Mouse (Mus musculus) MEL (cell line): ENCODE results near the gene Rbm15.

ENCODE experiments used
- CHD1 ChIP-seq: IDR thresholded peaks from 2 replicates; pipeline ENCODE4 v1.6.1; 2012; ENCODE audit warnings: low read depth, mild to moderate bottlenecking, inconsistent platforms, low read length, improper control_type of control experiment
- CTCF ChIP-seq, 3 experiments: IDR thresholded peaks in 2 of 3; conservative IDR thresholded peaks in 1 of 3; 2 replicates each; pipeline ENCODE4 v1.5.1; 2011 to 2012; ENCODE audit warnings: low read length in 3 of 3, low read depth in 2 of 3, mild to moderate bottlenecking in 2 of 3, improper control_type of control experiment in 1 of 3, inconsistent platforms in 1 of 3, mixed read lengths in 1 of 3, moderate library complexity in 1 of 3; ENCODE audit not compliant: control insufficient read depth in 1 of 3, insufficient read depth in 1 of 3, poor library complexity in 1 of 3, severe bottlenecking in 1 of 3
- EP300 ChIP-seq, 2 experiments: IDR thresholded peaks; 2 replicates each; pipeline ENCODE4 v1.6.1; 2011; ENCODE audit warnings: improper control_type of control experiment in 2 of 2, low read length in 2 of 2, low read depth in 1 of 2, mild to moderate bottlenecking in 1 of 2
- ETS1 ChIP-seq: IDR thresholded peaks from 2 replicates; pipeline ENCODE4 v1.6.1; 2012; ENCODE audit warnings: low read depth, mild to moderate bottlenecking, inconsistent platforms, low read length, improper control_type of control experiment, moderate library complexity
- HCFC1 ChIP-seq: IDR thresholded peaks from 2 replicates; pipeline ENCODE4 v1.6.1; 2012; ENCODE audit warnings: low read depth, mild to moderate bottlenecking, inconsistent platforms, low read length, improper control_type of control experiment, moderate library complexity
- MAFK ChIP-seq: IDR thresholded peaks from 2 replicates; pipeline ENCODE4 v1.6.1; 2011; ENCODE audit warnings: low read depth, mild to moderate bottlenecking, low read length, improper control_type of control experiment, borderline replicate concordance
- MAX ChIP-seq: IDR thresholded peaks from 2 replicates; pipeline ENCODE4 v1.6.1; 2011; ENCODE audit warnings: low read length, improper control_type of control experiment
- NRF1 ChIP-seq: IDR thresholded peaks from 2 replicates; pipeline ENCODE4 v1.6.1; 2014; ENCODE audit warnings: low read depth, mild to moderate bottlenecking, inconsistent platforms, low read length, improper control_type of control experiment, moderate library complexity; ENCODE audit not compliant: poor library complexity, insufficient read depth, severe bottlenecking
- POLR2A ChIP-seq, 2 experiments: IDR thresholded peaks; 2 replicates each; pipeline ENCODE4 v1.6.1; 2011 to 2012; ENCODE audit warnings: low read length in 2 of 2, mild to moderate bottlenecking in 2 of 2, control low read depth in 1 of 2, improper control_type of control experiment in 1 of 2, low read depth in 1 of 2, moderate library complexity in 1 of 2; ENCODE audit not compliant: control insufficient read depth in 1 of 2, insufficient read depth in 1 of 2, poor library complexity in 1 of 2
- RCOR1 ChIP-seq: IDR thresholded peaks from 2 replicates; pipeline ENCODE4 v1.6.1; 2012; ENCODE audit warnings: low read depth, mild to moderate bottlenecking, inconsistent platforms, low read length, improper control_type of control experiment
- UBTF ChIP-seq: IDR thresholded peaks from 2 replicates; pipeline ENCODE4 v1.6.1; 2012; ENCODE audit warnings: low read depth, mild to moderate bottlenecking, inconsistent platforms, low read length, improper control_type of control experiment, moderate library complexity, borderline replicate concordance; ENCODE audit not compliant: insufficient read depth
- ZC3H11A ChIP-seq: IDR thresholded peaks from 2 replicates; pipeline ENCODE4 v1.6.1; 2012; ENCODE audit warnings: low read depth, mild to moderate bottlenecking, inconsistent platforms, low read length, improper control_type of control experiment
- ZKSCAN1 ChIP-seq: IDR thresholded peaks from 2 replicates; pipeline ENCODE4 v1.6.1; 2012; ENCODE audit warnings: low read depth, mild to moderate bottlenecking, inconsistent platforms, low read length, improper control_type of control experiment, moderate library complexity

DNA sequence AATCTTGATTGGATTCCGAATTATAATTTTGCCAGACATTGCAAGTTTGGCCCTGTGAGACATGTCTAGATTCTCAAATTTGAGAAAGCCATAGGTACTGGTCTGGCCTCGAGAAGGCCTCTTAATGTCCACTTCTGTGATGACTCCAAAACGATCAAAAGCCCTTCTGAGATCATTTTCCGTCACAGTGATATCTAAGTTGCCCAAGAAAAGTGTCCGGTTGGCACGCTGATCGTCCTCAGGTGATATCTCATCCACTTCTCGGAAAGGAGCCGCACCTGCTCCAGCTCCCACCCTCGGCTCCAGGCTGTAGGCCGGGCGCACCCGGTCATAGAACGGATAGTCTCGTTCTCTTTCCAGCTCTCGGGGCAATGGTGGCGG lies 1.7 kb downstream of the Rbm15 start:
- no peak for TF ChIP-seq ZKSCAN1
- TF ChIP-seq CHD1: no peak
- TF ChIP-seq ETS1: no peak
- TF ChIP-seq NRF1: no peak
- TF ChIP-seq CTCF (IDR thresholded peaks at IDR 0.05 in 2 of 3, conservative IDR thresholded peaks at IDR 0.05 in 1 of 3; ENCODE audit: control insufficient read depth in 1 of 3, insufficient read depth in 1 of 3, low read depth in 2 of 3, low read length in 3 of 3, poor library complexity in 1 of 3, severe bottlenecking in 1 of 3): no peak
- TF ChIP-seq UBTF: no peak
- no peak for TF ChIP-seq POLR2A (IDR thresholded peaks at IDR 0.05; ENCODE audit: control insufficient read depth in 1 of 2, insufficient read depth in 1 of 2, low read depth in 1 of 2, low read length in 2 of 2, poor library complexity in 1 of 2)
- no peak for TF ChIP-seq EP300 (IDR thresholded peaks at IDR 0.05; ENCODE audit: low read depth in 1 of 2, low read length in 2 of 2)
- TF ChIP-seq MAX: no peak
- no peak for TF ChIP-seq HCFC1
- no peak for TF ChIP-seq MAFK
- TF ChIP-seq RCOR1: no peak
- TF ChIP-seq ZC3H11A: no peak
